Mouse (Mus musculus) myocyte (in vitro differentiated cells): Measurements from ENCODE around the gene Lpin1. TPM values are rescaled to one million over a fixed set of nuclear protein-coding genes. Genes with fewer than 3 reads are reported as not detected.

Experiments
- H3K27me3 ChIP-seq: one replicate; pipeline ENCODE4 v1.6.1; 2011; ENCODE audit not compliant: control insufficient read depth, insufficient read depth, insufficient read length
- H3K36me3 ChIP-seq: one replicate; pipeline ENCODE4 v1.6.1; 2011; ENCODE audit not compliant: control insufficient read depth, insufficient read depth
- H3K4me2 ChIP-seq: one replicate; pipeline ENCODE4 v1.6.1; 2011; ENCODE audit warnings: low read depth, control low read depth
- H3K4me3 ChIP-seq: one replicate; pipeline ENCODE4 v1.5.1; 2011; ENCODE audit warnings: mild to moderate bottlenecking, control low read depth, moderate library complexity
- H3K79me2 ChIP-seq: one replicate; pipeline ENCODE4 v1.6.1; 2011; ENCODE audit not compliant: control insufficient read depth, insufficient read depth
- H3ac ChIP-seq: one replicate; pipeline ENCODE4 v1.6.1; 2011; ENCODE audit not compliant: control insufficient read depth, insufficient read length
- CEBPB ChIP-seq: IDR thresholded peaks from 2 replicates; pipeline ENCODE4 v1.6.1; 2011; ENCODE audit warnings: mild to moderate bottlenecking, moderate library complexity; ENCODE audit not compliant: poor library complexity, insufficient read depth, severe bottlenecking
- E2F4 ChIP-seq: IDR thresholded peaks from one replicate; pipeline ENCODE4 v1.6.1; 2011; ENCODE audit warnings: mild to moderate bottlenecking, control low read depth, moderate library complexity; ENCODE audit not compliant: insufficient read depth
- MAX ChIP-seq: IDR thresholded peaks from one replicate; pipeline ENCODE4 v1.6.1; 2011; ENCODE audit warnings: low read depth, mild to moderate bottlenecking, control low read depth
- MYOD1 ChIP-seq, 3 experiments: IDR thresholded peaks; one replicate each; pipeline ENCODE4 v1.6.1; 2011; ENCODE audit warnings: control low read depth in 2 of 3, low read depth in 2 of 3, mild to moderate bottlenecking in 2 of 3, moderate library complexity in 1 of 3; ENCODE audit not compliant: insufficient read length in 2 of 3, control insufficient read depth in 1 of 3
- MYOG ChIP-seq, 3 experiments: IDR thresholded peaks; one replicate each; pipeline ENCODE4 v1.6.1; 2011; ENCODE audit warnings: control low read depth in 2 of 3, low read depth in 2 of 3, mild to moderate bottlenecking in 2 of 3; ENCODE audit not compliant: insufficient read length in 2 of 3, control insufficient read depth in 1 of 3, insufficient read depth in 1 of 3
- POLR2A ChIP-seq: IDR thresholded peaks from one replicate; pipeline ENCODE4 v1.6.1; 2011; ENCODE audit warnings: low read depth, mild to moderate bottlenecking, control low read depth, moderate library complexity; ENCODE audit not compliant: insufficient read length
- POLR2AphosphoS2 ChIP-seq: IDR thresholded peaks from one replicate; pipeline ENCODE4 v1.6.1; 2011; ENCODE audit warnings: low read depth, control low read depth; ENCODE audit not compliant: insufficient read length
- REST ChIP-seq: IDR thresholded peaks from one replicate; pipeline ENCODE4 v1.6.1; 2011; ENCODE audit warnings: mild to moderate bottlenecking, control low read depth, moderate library complexity; ENCODE audit not compliant: insufficient read depth, insufficient read length
- SRF ChIP-seq: IDR thresholded peaks from one replicate; pipeline ENCODE4 v1.6.1; 2011; ENCODE audit warnings: low read depth; ENCODE audit not compliant: control insufficient read depth, insufficient read length
- TCF12 ChIP-seq: IDR thresholded peaks from one replicate; pipeline ENCODE4 v1.6.1; 2011; ENCODE audit warnings: mild to moderate bottlenecking, control low read depth; ENCODE audit not compliant: poor library complexity, insufficient read depth, severe bottlenecking
- TCF3 ChIP-seq: IDR thresholded peaks from one replicate; pipeline ENCODE4 v1.6.1; 2011; ENCODE audit warnings: low read depth, control low read depth; ENCODE audit not compliant: insufficient read length
- USF1 ChIP-seq: IDR thresholded peaks from one replicate; pipeline ENCODE4 v1.6.1; 2011; ENCODE audit warnings: low read depth, mild to moderate bottlenecking, control low read depth, moderate library complexity
- polyA plus RNA-seq: library from polyadenylated mRNA; unstranded; fragments of >200 nt; fragmentation: generic; extraction: Trizol; gene quantifications from one replicate; pipeline ENCODE4 v1.2.1, GENCODE M21; 2012; ENCODE audit warnings: missing spikeins

Lpin1 gene
- polyA plus RNA-seq, 1 experiment: 4.6 TPM

GRCm38 (mm10) chr12:16550983-16551454 lies 59.7 kb downstream of the Lpin1 start:
- no peak overlapping the region for H3K4me2 ChIP-seq
- H3K27me3 ChIP-seq: no peaks in the 10 kb centered on the region
- no peaks in the 10 kb centered on the region for H3K79me2 ChIP-seq
- no peak for TF ChIP-seq MAX
- no peak for TF ChIP-seq E2F4
- no peak for TF ChIP-seq USF1
- TF ChIP-seq TCF12: no peak
- no peak for TF ChIP-seq MYOD1 (IDR thresholded peaks at IDR 0.05; ENCODE audit: control insufficient read depth in 1 of 3, insufficient read length in 2 of 3, low read depth in 2 of 3)
- TF ChIP-seq POLR2A: no peak
- TF ChIP-seq SRF: no peak
- no peak for TF ChIP-seq REST
- no peak for TF ChIP-seq TCF3
- peaks cover 6% of the 10 kb centered on the region for H3K36me3 ChIP-seq
- H3ac ChIP-seq: no peak overlapping the region
- no peak overlapping the region for H3K4me3 ChIP-seq

DNA sequence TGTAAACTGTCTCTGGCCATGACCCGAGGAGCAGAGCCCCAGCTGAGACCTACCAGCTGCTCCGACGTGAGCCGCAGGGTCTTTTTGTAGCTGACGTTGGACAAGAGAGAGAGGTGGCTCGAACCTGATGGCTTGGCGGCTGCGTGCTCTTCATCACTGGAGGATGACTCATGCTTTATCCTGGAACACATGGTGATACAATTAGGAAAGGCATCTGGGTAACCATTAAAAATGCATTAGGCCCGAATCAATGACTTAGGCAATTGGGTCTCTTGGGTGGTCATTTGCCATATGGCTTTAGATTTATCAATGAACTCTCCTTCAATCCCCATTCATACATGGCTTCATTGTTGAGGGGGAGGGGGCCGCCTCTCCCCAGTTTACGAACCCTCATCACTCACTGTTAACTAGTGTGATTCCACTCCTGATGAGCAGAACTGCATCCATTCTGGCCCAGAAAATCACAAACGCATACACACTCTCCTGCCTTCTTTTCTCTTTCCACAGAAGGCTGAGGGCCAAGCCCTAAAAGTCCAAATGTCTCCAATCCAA lies 61.9 kb downstream of the Lpin1 start:
- TF ChIP-seq CEBPB (no peak), USF1 (no peak), E2F4 (no peak), POLR2A (no peak), MYOG (IDR thresholded peaks at IDR 0.05; ENCODE audit: control insufficient read depth in 1 of 3, insufficient read depth in 1 of 3, insufficient read length in 2 of 3, low read depth in 2 of 3) (no peak), REST (no peak), TCF12 (no peak), MAX (no peak), TCF3 (no peak), MYOD1 (IDR thresholded peaks at IDR 0.05; ENCODE audit: control insufficient read depth in 1 of 3, insufficient read length in 2 of 3, low read depth in 2 of 3) (no peak), POLR2AphosphoS2 (no peak), SRF (no peak)

DNA sequence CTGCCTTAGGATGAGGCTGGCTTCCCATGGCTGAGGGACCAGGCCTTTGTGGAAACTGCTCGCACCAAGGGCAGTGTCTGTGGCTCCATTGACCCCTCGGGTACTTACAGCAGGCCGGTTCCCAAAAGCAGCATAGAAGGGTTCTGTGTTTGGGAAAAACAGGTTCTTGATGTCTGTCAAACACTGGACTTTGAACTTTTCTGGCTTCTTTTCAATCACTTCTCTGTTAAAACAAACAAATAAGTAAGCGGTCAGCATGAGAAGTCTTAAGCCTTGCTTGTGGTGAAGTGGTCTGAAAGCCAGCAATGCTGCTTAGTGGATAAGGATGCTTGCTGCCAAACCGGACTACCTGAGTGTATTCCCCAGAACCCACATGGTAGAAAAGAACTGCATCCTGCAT lies 69.2 kb downstream of the Lpin1 start:
- no peak overlapping the region for H3K4me3 ChIP-seq
- no peaks in the 10 kb centered on the region for H3K27me3 ChIP-seq
- no peaks in the 10 kb centered on the region for H3K36me3 ChIP-seq
- no peaks in the 10 kb centered on the region for H3K79me2 ChIP-seq
- no peak for TF ChIP-seq MYOG (IDR thresholded peaks at IDR 0.05; ENCODE audit: control insufficient read depth in 1 of 3, insufficient read depth in 1 of 3, insufficient read length in 2 of 3, low read depth in 2 of 3)
- no peak overlapping the region for H3ac ChIP-seq
- H3K4me2 ChIP-seq: no peak overlapping the region

More for the DNA sequence above, 61.9 kb downstream of the Lpin1 start:
- H3K4me2 ChIP-seq: no peak overlapping the region
- H3K27me3 ChIP-seq: no peaks in the 10 kb centered on the region
- H3K36me3 ChIP-seq: peaks cover 4% of the 10 kb centered on the region
- no peak overlapping the region for H3ac ChIP-seq
- no peaks in the 10 kb centered on the region for H3K79me2 ChIP-seq
- H3K4me3 ChIP-seq: no peak overlapping the region

- H3K4me3 ChIP-seq: no peak overlapping the region
- H3K27me3 ChIP-seq: no peaks in the 10 kb centered on the region
- no peak overlapping the region for H3K4me2 ChIP-seq
- no peaks in the 10 kb centered on the region for H3K79me2 ChIP-seq
- H3ac ChIP-seq: no peak overlapping the region
- TF ChIP-seq SRF: no peak
- TF ChIP-seq CEBPB: no peak
- TF ChIP-seq E2F4: no peak
- TF ChIP-seq POLR2AphosphoS2: no peak
- no peak for TF ChIP-seq TCF12
- no peak for TF ChIP-seq USF1
- no peak for TF ChIP-seq TCF3
- no peak for TF ChIP-seq POLR2A
- TF ChIP-seq REST: no peak
- no peak for TF ChIP-seq MAX
- TF ChIP-seq MYOD1 (IDR thresholded peaks at IDR 0.05; ENCODE audit: control insufficient read depth in 1 of 3, insufficient read length in 2 of 3, low read depth in 2 of 3): no peak
- TF ChIP-seq MYOG (IDR thresholded peaks at IDR 0.05; ENCODE audit: control insufficient read depth in 1 of 3, insufficient read depth in 1 of 3, insufficient read length in 2 of 3, low read depth in 2 of 3): no peak
- H3K36me3 ChIP-seq: no peaks in the 10 kb centered on the region
Measured at GRCm38 (mm10) chr12:16540712-16541111, 70.1 kb downstream of the Lpin1 start.

DNA sequence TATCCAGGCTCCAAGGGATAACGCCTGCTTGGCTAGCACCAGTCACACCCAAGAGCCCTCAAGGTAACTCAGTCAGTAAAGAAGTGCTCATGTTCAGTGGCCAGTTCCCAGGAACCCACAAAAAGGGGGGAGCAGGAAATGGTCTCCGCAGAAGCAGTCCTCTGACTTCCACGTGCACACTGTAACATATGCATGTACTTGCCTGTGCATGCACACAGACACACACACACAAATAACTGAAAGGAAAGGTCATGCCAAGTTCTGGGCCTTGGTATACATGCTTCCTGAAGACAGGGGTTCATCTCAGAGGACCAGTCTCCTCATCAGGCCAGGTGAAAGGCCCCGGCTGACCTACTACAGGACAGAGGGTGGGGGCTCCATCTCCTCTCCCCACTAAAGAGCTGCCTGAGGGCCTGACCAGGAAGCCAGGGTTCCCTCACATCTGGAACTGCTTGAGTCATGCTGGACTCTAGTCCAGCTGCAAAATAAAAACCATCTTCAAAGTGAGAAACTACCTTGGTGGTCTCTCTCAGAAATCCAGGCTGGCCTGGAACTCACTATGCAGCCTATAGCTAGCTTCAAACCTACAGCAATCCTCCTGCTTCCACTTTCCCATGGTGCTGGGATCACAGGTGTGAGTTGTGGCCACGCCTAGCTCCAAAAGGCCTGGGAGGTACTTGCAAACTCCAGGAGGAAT lies 70.7 kb downstream of the Lpin1 start:
- no peaks in the 10 kb centered on the region for H3K36me3 ChIP-seq

More for the DNA sequence above, 70.7 kb downstream of the Lpin1 start:
- no peaks in the 10 kb centered on the region for H3K27me3 ChIP-seq
- H3K4me2 ChIP-seq: no peak overlapping the region
- no peak overlapping the region for H3ac ChIP-seq
- H3K4me3 ChIP-seq: no peak overlapping the region
- no peaks in the 10 kb centered on the region for H3K79me2 ChIP-seq
- TF ChIP-seq MAX (no peak), MYOG (IDR thresholded peaks at IDR 0.05; ENCODE audit: control insufficient read depth in 1 of 3, insufficient read depth in 1 of 3, insufficient read length in 2 of 3, low read depth in 2 of 3) (no peak), CEBPB (no peak), REST (no peak), POLR2AphosphoS2 (no peak), E2F4 (no peak), TCF3 (no peak), SRF (no peak), USF1 (no peak), TCF12 (no peak), MYOD1 (IDR thresholded peaks at IDR 0.05; ENCODE audit: control insufficient read depth in 1 of 3, insufficient read length in 2 of 3, low read depth in 2 of 3) (no peak), POLR2A (no peak)
